ENCODE assay signal across 8 mouse cellular contexts in the genomic region with DNA sequence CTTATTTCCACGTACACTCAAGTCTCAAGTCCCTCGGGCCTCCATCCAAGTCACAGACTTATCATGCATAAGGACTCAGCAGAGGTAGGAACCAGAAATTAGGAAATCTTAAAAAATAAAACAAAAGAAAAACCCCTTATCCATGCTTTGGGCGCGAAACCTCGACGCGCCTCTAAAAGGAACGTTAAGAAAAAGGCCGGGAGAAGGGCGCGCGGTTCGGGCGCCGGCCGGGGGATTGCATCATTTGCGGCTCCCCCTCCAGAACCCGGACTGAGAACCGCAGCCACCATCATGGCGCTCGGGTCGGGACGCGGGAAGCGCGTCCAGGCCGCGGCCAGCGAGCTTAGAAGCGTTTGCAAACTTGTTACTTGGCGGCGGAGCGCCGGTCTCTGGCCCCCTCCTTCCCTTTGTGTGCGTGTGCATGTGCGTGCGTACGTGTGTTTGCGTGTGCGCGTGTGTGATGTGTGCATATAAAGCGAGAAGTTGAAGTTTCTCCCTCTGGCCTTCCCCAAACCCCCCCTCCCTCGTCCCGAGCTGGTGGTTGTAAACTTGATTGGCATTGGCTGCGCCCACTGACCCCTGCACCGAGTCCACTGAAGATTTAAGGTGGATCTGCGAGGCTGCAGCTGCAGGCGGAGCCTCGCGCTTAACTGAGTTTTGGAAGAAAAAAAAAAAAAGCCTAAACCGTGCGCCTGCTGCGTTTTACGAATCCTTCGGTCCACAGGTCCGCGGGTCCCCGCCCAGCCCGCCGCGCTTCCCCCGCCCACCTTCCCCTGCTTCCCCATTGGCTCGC. TPM values are rescaled to one million over a fixed set of nuclear protein-coding genes. Genes with fewer than 3 reads are reported as not detected.
DNase-seq lines count a peak whose midpoint lies in the region; ATAC-seq and TF ChIP-seq lines count a peak whose summit lies in the region.

No protein-coding gene starts in this region.

- H3K4me3 ChIP-seq in embryonic facial prominence, embryonic 13.5 days: peak overlapping the region; percentile 56
- peak overlapping the region; percentile 75 for H3K4me3 ChIP-seq in liver, embryonic 11.5 days (ENCODE audit: low read depth, low read length)
- H3K4me3 ChIP-seq in myocyte: peak overlapping the region; percentile 81

- no peaks in the 10 kb centered on the region for H3K9me3 ChIP-seq in embryonic facial prominence, embryonic 13.5 days
- no peaks in the 10 kb centered on the region for H3K9me3 ChIP-seq in liver, embryonic 11.5 days (ENCODE audit: control insufficient read depth, low read length)

- H3ac ChIP-seq in myocyte (ENCODE audit: control insufficient read depth, insufficient read length): peak overlapping the region; percentile 82

- peak; percentile 80 to 83 for DNase-seq in B cell, adult 2 months
- peak; percentile 55 to 74 for DNase-seq in adrenal gland, postnatal 4 days (ENCODE audit: low spot score in 2 of 2)
- DNase-seq in heart, adult 8-10 months (ENCODE audit: low spot score): peak; percentile 84
- DNase-seq in kidney, adult 8-10 months: peak; percentile 91 to 94
- peak; percentile 86 for DNase-seq in liver, embryonic 11.5 days (ENCODE audit: low spot score)
- DNase-seq in spleen, postnatal 4 days (ENCODE audit: low spot score in 2 of 2): peak; percentile 82 to 89

- H3K27me3 ChIP-seq in embryonic facial prominence, embryonic 13.5 days: no peaks in the 10 kb centered on the region
- H3K27me3 ChIP-seq in liver, embryonic 11.5 days (replicated peaks; ENCODE audit: control insufficient read depth, insufficient read depth, low read length): no peaks in the 10 kb centered on the region
- no peaks in the 10 kb centered on the region for H3K27me3 ChIP-seq in myocyte (ENCODE audit: control insufficient read depth, insufficient read depth, insufficient read length)

- ATAC-seq in embryonic facial prominence, embryonic 13.5 days (ENCODE audit: insufficient number of reproducible peaks, insufficient read depth, low FRiP score, low TSS enrichment, low read depth): peak; percentile 88
- ATAC-seq in liver, embryonic 11.5 days (replicated peaks; ENCODE audit: low FRiP score): peak; percentile 82

- H3K9ac ChIP-seq in embryonic facial prominence, embryonic 13.5 days: peak overlapping the region; percentile 87
- H3K9ac ChIP-seq in liver, embryonic 11.5 days (ENCODE audit: low read depth, low read length): peak overlapping the region; percentile 94

- peaks cover 50% of the 10 kb centered on the region for H3K4me1 ChIP-seq in embryonic facial prominence, embryonic 13.5 days
- peaks cover 22% of the 10 kb centered on the region for H3K4me1 ChIP-seq in liver, embryonic 11.5 days (replicated peaks; ENCODE audit: control insufficient read depth, insufficient read depth, low read length)

- WGBS in embryonic facial prominence, embryonic 13.5 days: under 1% methylated on average over 63 of the region's 63 CpGs
- WGBS in liver, embryonic 11.5 days: under 1% methylated on average over 63 of the region's 63 CpGs

- H3K4me2 ChIP-seq in embryonic facial prominence, embryonic 13.5 days: peak overlapping the region; percentile 86
- peak overlapping the region; percentile 90 for H3K4me2 ChIP-seq in liver, embryonic 11.5 days
- H3K4me2 ChIP-seq in myocyte (ENCODE audit: low read depth): peak overlapping the region; percentile 98

- H3K36me3 ChIP-seq in embryonic facial prominence, embryonic 13.5 days: no peaks in the 10 kb centered on the region
- H3K36me3 ChIP-seq in liver, embryonic 11.5 days (ENCODE audit: control insufficient read depth, insufficient read depth, low read length): no peaks in the 10 kb centered on the region
- peaks cover 11% of the 10 kb centered on the region for H3K36me3 ChIP-seq in myocyte (ENCODE audit: control insufficient read depth, insufficient read depth)

- H3K27ac ChIP-seq in embryonic facial prominence, embryonic 13.5 days: peak overlapping the region; percentile 100
- H3K27ac ChIP-seq in liver, embryonic 11.5 days (ENCODE audit: low read depth, low read length): peak overlapping the region; percentile 100

- peaks cover 72% of the 10 kb centered on the region for H3K79me2 ChIP-seq in myocyte (ENCODE audit: control insufficient read depth, insufficient read depth)

- TF ChIP-seq POLR2A in myocyte (IDR thresholded peaks at IDR 0.05; ENCODE audit: insufficient read length, low read depth): peak; percentile 71

TF ChIP-seq in myocyte, 11 proteins besides CTCF, POLR2A, EP300 and RAD21:
- TF ChIP-seq MYOD1 (IDR thresholded peaks at IDR 0.05; ENCODE audit: control insufficient read depth in 1 of 3, insufficient read length in 2 of 3, low read depth in 2 of 3) (peak in 1 of 3 experiments; percentile 9), CEBPB (IDR thresholded peaks at IDR 0.05; ENCODE audit: insufficient read depth, poor library complexity, severe bottlenecking) (peak; percentile 74), MYOG (IDR thresholded peaks at IDR 0.05; ENCODE audit: control insufficient read depth in 1 of 3, insufficient read depth in 1 of 3, insufficient read length in 2 of 3, low read depth in 2 of 3) (no peak), POLR2AphosphoS2 (IDR thresholded peaks at IDR 0.05; ENCODE audit: insufficient read length, low read depth) (peak; percentile 85), TCF12 (IDR thresholded peaks at IDR 0.05; ENCODE audit: insufficient read depth, poor library complexity, severe bottlenecking) (no peak), E2F4 (IDR thresholded peaks at IDR 0.05; ENCODE audit: insufficient read depth) (peak; percentile 48)
TF ChIP-seq in myocyte: peak in this region for 4.

RNA-seq across cellular contexts. Expression of a gene that starts 8.1 kb away (rescaled TPM):
- total RNA-seq in adrenal gland, postnatal 4 days (2021): 10 to 100 TPM; 53.4 to 53.8 TPM
- polyA plus RNA-seq in embryonic facial prominence, embryonic 13.5 days (2015; fragmentation: Nextera tagmentation; extraction: Ambion mirVana): 18.9 and 24.4 TPM in 2 replicates
- 10 to 100 TPM; 29.5 to 43.4 (median 38.7) TPM for total RNA-seq in heart, adult 8-10 months (2022)
- 8.9 and 9.4 TPM in 2 replicates for polyA plus RNA-seq in liver, embryonic 11.5 days (2014; fragmentation: Nextera tagmentation; extraction: Ambion mirVana)
- polyA plus RNA-seq in myocyte (2012; fragmentation: generic; extraction: Trizol): 27.7 TPM

RNA-seq across cellular contexts. Expression of a gene that starts 29.9 kb away (rescaled TPM):
- total RNA-seq in adrenal gland, postnatal 4 days (2021): 10 to 100 TPM; 13.6 to 16.4 TPM
- polyA plus RNA-seq in embryonic facial prominence, embryonic 13.5 days (2015; fragmentation: Nextera tagmentation; extraction: Ambion mirVana): 9.1 TPM in 2 replicates
- total RNA-seq in heart, adult 8-10 months (2022): 1 to 10 TPM; 2.6 to 5.8 (median 3.9) TPM
- 6.1 and 9.1 TPM in 2 replicates for polyA plus RNA-seq in liver, embryonic 11.5 days (2014; fragmentation: Nextera tagmentation; extraction: Ambion mirVana)
- polyA plus RNA-seq in myocyte (2012; fragmentation: generic; extraction: Trizol): 2.2 TPM

RNA-seq across cellular contexts. Expression of a gene that starts 53.2 kb away (rescaled TPM):
- 1 to 10 TPM; 6.5 to 8.2 TPM for total RNA-seq in adrenal gland, postnatal 4 days (2021)
- polyA plus RNA-seq in embryonic facial prominence, embryonic 13.5 days (2015; fragmentation: Nextera tagmentation; extraction: Ambion mirVana): 3.8 and 4.2 TPM in 2 replicates
- total RNA-seq in heart, adult 8-10 months (2022): 1 to 10 TPM; 4.8 to 7.5 (median 5.6) TPM
- polyA plus RNA-seq in liver, embryonic 11.5 days (2014; fragmentation: Nextera tagmentation; extraction: Ambion mirVana): 2.5 and 2.6 TPM in 2 replicates
- 0.12 TPM for polyA plus RNA-seq in myocyte (2012; fragmentation: generic; extraction: Trizol)

Comparison
In these comparisons a context has a peak if more than half of its experiments do, and no peak if none do; other contexts are left out.
1. Peak in every context shown above with its lines: DNase-seq, ATAC-seq, H3K4me3 ChIP-seq and H3K27ac ChIP-seq.